Mouse (Mus musculus) brown adipose tissue, adult 24 weeks (tissue): ENCODE results near the gene Gpsm1. TPM values are rescaled to one million over a fixed set of nuclear protein-coding genes. Genes with fewer than 3 reads are reported as not detected.

Experiments
- H3K27ac ChIP-seq: fragments of 200-500 bp; replicated peaks from 2 replicates; pipeline ENCODE4 v1.5.1; 2012; ENCODE audit warnings: low read depth, mild to moderate bottlenecking, low read length
- H3K4me1 ChIP-seq: fragments of 200-500 bp; 2 replicates; pipeline ENCODE4 v1.6.1; 2012; ENCODE audit warnings: low read length, mixed read lengths; ENCODE audit not compliant: control insufficient read depth, insufficient read depth, insufficient read length
- H3K4me3 ChIP-seq: fragments of 200-500 bp; 2 replicates; pipeline ENCODE4 v1.5.1; 2012; ENCODE audit warnings: low read depth, mild to moderate bottlenecking, low read length, moderate library complexity; ENCODE audit not compliant: insufficient read depth
- polyA plus RNA-seq: library from polyadenylated mRNA; stranded (reverse); fragments of >200 nt; gene quantifications from 2 replicates; pipeline ENCODE4 v1.2.4, GENCODE M21; 2012; ENCODE audit not compliant: missing spikeins, insufficient read depth, insufficient read length

The Gpsm1 gene
- polyA plus RNA-seq, 1 experiment: 0.91 TPM

GRCm38 (mm10) chr2:26317991-26318672 is 2.8 kb downstream of the Gpsm1 start:
- H3K4me1 ChIP-seq: peaks cover 5% of the 10 kb centered on the region; the same call in 1 of the 2 replicates
- no peak overlapping the region for H3K4me3 ChIP-seq
- H3K27ac ChIP-seq: no peak overlapping the region

DNA sequence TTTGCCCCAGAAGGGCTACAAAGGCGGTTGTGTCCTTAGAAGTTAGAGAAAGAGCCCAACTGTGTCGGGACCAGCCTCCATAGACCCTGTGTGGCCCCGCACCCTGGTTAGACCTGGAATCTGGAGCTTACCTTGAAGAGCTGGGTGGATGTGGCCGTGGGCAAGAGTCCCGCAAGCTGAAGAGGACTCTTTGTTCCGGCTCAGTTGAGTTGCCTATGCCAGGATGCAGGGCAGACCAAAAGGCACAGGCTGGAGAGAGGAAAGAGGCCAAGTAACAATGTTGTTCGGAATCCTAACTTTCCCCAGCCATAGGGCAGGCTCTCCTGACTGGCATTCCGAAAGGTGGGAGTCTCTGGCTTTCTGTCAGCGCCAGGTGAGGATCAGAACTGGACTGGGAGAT is 3.8 kb downstream of the Gpsm1 start:
- no peak overlapping the region for H3K4me3 ChIP-seq
- peaks cover 5% of the 10 kb centered on the region; the same call in 1 of the 2 replicates for H3K4me1 ChIP-seq
- no peak overlapping the region for H3K27ac ChIP-seq

DNA sequence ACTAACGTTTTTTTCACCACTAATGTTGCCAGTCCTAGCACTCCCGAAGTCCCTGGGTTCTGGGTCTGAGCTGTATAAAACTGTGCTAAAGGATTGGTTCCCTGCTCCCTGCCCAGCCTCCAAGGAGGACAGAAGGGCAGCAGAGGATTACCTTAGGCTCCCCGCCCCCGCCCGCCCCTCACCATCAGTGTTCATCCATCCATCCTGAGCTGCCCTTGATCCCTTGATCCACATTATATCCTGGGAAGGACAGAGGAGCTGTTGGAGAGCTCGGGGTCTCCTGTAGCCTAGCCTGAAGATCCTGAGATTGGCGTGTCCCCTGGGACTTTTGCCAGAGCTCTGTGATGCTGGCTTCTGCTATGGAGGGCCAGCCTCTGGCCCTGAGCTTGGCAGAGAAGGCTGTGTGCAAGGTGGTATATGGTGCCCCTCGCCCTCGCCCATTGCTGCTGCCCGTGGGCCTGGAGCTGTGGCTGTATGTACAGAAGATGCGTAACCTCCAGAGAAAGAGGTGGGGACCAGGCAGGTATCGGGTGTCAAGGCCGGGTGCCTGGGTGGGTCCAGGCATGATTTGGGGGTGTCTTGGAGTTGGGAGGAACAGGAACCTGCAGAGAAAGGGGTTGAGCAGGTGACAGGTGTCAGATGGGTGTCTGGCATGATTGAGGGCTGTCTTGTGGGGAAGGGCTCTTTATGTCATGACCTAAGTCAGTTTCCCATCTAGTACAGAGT is 4.4 kb downstream of the Gpsm1 start:
- H3K27ac ChIP-seq: no peak overlapping the region
- H3K4me1 ChIP-seq: peaks cover 5% of the 10 kb centered on the region; the same call in 1 of the 2 replicates
- H3K4me3 ChIP-seq: no peak overlapping the region

GRCm38 (mm10) chr2:26320245-26321185 is 5.2 kb downstream of the Gpsm1 start:
- H3K27ac ChIP-seq: no peak overlapping the region
- H3K4me1 ChIP-seq: peaks cover 5% of the 10 kb centered on the region; the same call in 1 of the 2 replicates
- no peak overlapping the region for H3K4me3 ChIP-seq

DNA sequence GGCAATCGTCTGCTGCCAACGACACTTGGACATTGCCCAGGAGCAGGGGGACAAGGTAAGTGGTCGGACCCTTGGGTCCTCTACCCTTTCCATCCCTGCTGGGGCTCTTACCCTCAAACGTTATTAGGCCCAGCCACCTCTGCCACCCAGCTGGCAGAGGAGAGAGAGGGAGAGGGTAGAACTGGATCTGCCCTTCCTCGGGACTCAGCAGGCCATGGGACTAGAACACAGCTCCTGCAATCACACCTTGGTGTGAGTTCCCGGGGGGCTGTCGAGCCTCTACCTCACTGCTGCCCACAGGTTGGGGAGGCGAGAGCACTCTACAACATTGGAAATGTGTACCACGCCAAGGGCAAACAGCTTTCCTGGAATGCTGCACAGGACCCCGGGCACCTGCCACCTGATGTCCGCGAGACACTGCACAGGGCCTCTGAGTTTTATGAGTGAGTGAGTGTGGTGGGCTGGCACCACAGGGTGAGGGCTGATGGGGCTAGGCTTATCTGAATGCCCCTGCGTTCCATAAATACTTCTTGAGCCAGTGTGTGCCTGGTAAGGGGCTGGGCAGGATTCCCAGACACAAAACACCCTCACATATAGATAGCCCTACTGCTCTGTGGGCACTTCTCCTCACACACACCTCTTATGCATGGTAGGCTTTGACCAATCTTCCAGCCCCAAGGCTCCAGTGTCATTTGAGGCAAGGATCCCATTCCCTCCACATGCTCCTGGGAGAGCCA is 8.4 kb downstream of the Gpsm1 start:
- no peak overlapping the region for H3K4me3 ChIP-seq
- H3K4me1 ChIP-seq: peaks cover 2% of the 10 kb centered on the region; the same call in 1 of the 2 replicates
- no peak overlapping the region for H3K27ac ChIP-seq

DNA sequence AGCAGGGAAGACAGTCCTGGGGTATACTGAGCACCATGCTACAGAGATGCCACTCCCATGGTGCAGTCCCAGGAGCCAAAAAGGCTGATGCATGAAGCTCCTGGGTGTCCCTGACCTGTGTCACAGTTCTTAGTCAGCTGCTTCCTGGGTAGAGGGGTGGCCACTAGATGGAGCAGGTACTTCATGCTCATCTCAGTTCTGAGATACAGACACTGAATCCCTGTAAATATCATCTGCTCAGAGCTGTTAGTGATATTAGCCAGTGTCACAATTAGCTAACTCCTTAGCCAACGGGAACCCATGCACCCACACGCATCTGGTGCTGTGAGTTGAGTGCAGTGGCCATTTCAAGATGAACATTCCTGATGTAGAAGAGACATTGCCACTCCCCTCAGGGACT is 9.6 kb downstream of the Gpsm1 start:
- no peak overlapping the region for H3K4me3 ChIP-seq
- no peak overlapping the region for H3K27ac ChIP-seq
- peaks cover 2% of the 10 kb centered on the region; the same call in 1 of the 2 replicates for H3K4me1 ChIP-seq

DNA sequence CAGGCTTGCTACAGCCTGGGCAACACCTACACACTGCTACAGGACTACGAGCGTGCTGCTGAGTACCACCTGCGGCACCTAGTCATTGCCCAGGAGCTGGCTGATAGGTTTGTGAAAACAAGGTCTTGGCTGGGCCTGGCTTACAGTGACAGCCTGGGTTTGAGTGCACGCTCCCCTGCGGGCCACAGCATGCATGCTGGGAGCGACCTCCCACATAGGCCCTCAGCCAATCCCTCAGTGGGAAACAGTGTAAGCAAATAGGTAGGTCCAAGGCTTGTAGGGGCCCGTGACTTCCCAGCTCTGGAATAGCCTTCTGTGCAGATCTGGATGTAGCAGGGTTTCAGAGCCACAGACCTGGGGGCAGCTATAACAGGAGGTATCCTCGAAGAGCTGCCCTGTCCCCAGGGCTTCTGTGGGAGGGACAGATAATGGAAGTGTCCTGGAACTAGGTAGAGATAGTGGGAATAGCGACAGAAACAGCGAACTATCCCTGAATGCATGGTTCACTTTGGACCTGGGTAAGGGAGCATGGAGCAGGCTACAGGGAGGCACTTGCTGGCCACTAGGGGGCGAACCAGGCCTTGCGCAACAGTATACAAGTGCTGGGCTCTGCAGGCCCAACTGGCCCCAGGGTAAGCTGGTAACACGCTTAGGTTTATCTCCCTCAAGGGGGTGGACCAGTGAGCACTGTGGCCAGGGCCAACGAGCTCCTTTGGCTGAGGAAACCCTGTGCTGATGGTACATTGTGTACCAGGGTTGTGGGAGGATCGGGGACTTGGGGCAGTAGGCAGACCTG is 10.3 kb downstream of the Gpsm1 start:
- H3K4me3 ChIP-seq: no peak overlapping the region
- peaks cover 2% of the 10 kb centered on the region; the same call in 1 of the 2 replicates for H3K4me1 ChIP-seq
- no peak overlapping the region for H3K27ac ChIP-seq

- no peak overlapping the region for H3K4me3 ChIP-seq
- no peaks in the 10 kb centered on the region for H3K4me1 ChIP-seq
- no peak overlapping the region for H3K27ac ChIP-seq
Observed at GRCm38 (mm10) chr2:26327852-26328251, 12.5 kb downstream of the Gpsm1 start.

GRCm38 (mm10) chr2:26329402-26329801 is 14.1 kb downstream of the Gpsm1 start:
- Histone ChIP-seq H3K4me3 (no peak overlapping the region), H3K27ac (no peak overlapping the region), H3K4me1 (no peaks in the 10 kb centered on the region)

GRCm38 (mm10) chr2:26330056-26330468 is 14.7 kb downstream of the Gpsm1 start:
- Histone ChIP-seq H3K27ac (no peak overlapping the region), H3K4me1 (no peaks in the 10 kb centered on the region), H3K4me3 (no peak overlapping the region)

- H3K4me1 ChIP-seq: no peaks in the 10 kb centered on the region
- no peak overlapping the region for H3K27ac ChIP-seq
- no peak overlapping the region for H3K4me3 ChIP-seq
Observed at GRCm38 (mm10) chr2:26330702-26331101, 15.4 kb downstream of the Gpsm1 start.

DNA sequence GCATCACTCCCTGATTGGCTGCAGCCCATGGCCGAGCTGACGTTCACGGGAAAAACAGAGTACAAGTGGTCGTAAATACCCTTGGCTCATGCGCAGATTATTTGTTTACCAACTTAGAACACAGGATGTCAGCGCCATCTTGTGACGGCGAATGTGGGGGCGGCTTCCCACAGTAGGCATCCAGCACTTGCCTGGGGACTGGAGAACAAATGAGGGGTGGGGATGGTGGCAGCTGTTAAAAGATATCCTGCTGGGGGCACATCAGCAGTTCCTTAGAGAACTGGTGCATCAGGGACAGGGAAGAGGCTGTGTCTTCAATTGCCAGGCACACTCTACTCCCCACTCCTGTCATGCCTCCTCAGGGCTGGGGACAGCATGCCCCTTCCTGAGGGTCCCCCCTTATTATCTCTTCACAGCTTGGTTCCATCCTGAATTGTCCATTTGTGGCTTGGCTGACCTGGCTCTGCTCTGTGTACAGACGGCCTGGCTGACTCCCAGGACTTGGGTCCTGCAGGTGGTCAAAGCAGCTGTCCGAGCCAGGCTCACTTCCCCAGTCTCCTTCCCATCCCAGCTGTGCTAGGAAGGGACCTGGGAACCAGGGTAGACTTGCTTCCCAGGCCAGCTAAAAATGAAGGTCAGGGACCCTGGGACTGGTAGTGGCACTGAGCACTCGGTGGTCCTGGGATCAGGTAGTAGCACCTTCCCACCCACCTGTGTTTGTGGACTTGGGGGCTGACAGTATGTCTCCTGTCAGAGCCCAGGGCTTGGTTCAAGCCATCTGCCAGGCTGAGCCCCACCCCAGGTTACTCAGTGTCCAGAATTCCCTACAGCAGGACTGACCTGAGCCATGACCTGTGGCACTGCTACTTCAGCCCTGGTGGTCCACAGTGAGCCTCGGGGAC is 23.2 kb downstream of the Gpsm1 start:
- no peak overlapping the region for H3K27ac ChIP-seq
- H3K4me3 ChIP-seq: no peak overlapping the region
- no peaks in the 10 kb centered on the region; the same call in 1 of the 2 replicates for H3K4me1 ChIP-seq

DNA sequence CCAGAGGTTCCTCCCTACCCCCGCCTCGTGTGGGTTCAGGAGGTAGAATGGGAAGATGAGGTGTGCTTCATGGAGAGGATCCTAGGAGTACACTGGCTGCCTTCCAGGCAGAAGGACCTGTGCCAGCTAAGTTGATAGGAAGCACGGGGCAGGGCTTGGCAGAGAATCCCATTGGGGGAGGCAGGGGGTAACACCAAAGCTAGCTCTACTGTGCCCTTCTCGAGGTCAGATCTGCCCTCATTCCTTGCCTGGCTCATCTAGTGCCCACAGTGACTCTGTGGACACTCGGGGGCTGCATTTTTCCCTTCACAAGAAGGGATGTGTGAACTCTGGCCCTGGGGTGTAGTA is 23.9 kb downstream of the Gpsm1 start:
- H3K27ac ChIP-seq: no peak overlapping the region
- H3K4me3 ChIP-seq: no peak overlapping the region
- no peaks in the 10 kb centered on the region; the same call in 1 of the 2 replicates for H3K4me1 ChIP-seq
